Mouse (Mus musculus) MEL (cell line): Measurements from ENCODE around the gene Tubd1. TPM values are rescaled to one million over a fixed set of nuclear protein-coding genes. Genes with fewer than 3 reads are reported as not detected.

Experiments
- DNase-seq: peaks from one replicate; pipeline ENCODE4 v3.0.0; 2011; ENCODE audit warnings: low read depth, low spot score
- H3K27ac ChIP-seq: 2 replicates; pipeline ENCODE4 v1.5.1; 2012; ENCODE audit warnings: low read depth, mild to moderate bottlenecking, control low read depth, low read length, moderate library complexity; ENCODE audit not compliant: control insufficient read depth
- H3K27me3 ChIP-seq, 2 experiments: fragments of 150-350 bp in 1 of 2; sonication (generic) in 1 of 2; 2 replicates each; pipeline ENCODE4 v1.6.1; 2012; ENCODE audit warnings: low read length in 2 of 2, mild to moderate bottlenecking in 2 of 2, improper control_type of control experiment in 1 of 2, moderate library complexity in 1 of 2; ENCODE audit not compliant: insufficient read depth in 2 of 2, control insufficient read depth in 1 of 2
- H3K36me3 ChIP-seq, 2 experiments: 2 replicates each; pipeline ENCODE4 v1.6.1; 2012 to 2014; ENCODE audit warnings: low read length in 2 of 2, improper control_type of control experiment in 1 of 2, inconsistent platforms in 1 of 2, mild to moderate bottlenecking in 1 of 2; ENCODE audit not compliant: insufficient read depth in 2 of 2, control insufficient read depth in 1 of 2
- H3K4me1 ChIP-seq, 2 experiments: fragments of 150-350 bp in 1 of 2; sonication (generic) in 1 of 2; 2 replicates each; pipeline ENCODE4 v1.6.1; 2012; ENCODE audit warnings: low read length in 2 of 2, improper control_type of control experiment in 1 of 2, mild to moderate bottlenecking in 1 of 2; ENCODE audit not compliant: insufficient read depth in 2 of 2, control insufficient read depth in 1 of 2
- H3K4me3 ChIP-seq, 2 experiments: fragments of 150-350 bp in 1 of 2; sonication (generic) in 1 of 2; 2 replicates each; pipeline ENCODE4 v1.5.1; 2012; ENCODE audit warnings: low read depth in 2 of 2, low read length in 2 of 2, mild to moderate bottlenecking in 2 of 2, moderate library complexity in 2 of 2, control low read depth in 1 of 2, improper control_type of control experiment in 1 of 2; ENCODE audit not compliant: control insufficient read depth in 1 of 2, insufficient read depth in 1 of 2
- H3K79me2 ChIP-seq: 2 replicates; pipeline ENCODE4 v1.6.1; 2012; ENCODE audit warnings: mild to moderate bottlenecking, low read length, moderate library complexity; ENCODE audit not compliant: control insufficient read depth, poor library complexity, insufficient read depth
- H3K9ac ChIP-seq: 2 replicates; pipeline ENCODE4 v1.6.1; 2012; ENCODE audit warnings: low read depth, mild to moderate bottlenecking, control low read depth, low read length, moderate library complexity; ENCODE audit not compliant: control insufficient read depth, poor library complexity, severe bottlenecking
- H3K9me3 ChIP-seq: fragments of 150-350 bp; sonication (generic); replicated peaks from 2 replicates; pipeline ENCODE4 v1.6.1; 2012; ENCODE audit warnings: mild to moderate bottlenecking, low read length, improper control_type of control experiment, moderate library complexity; ENCODE audit not compliant: insufficient read depth
- BHLHE40 ChIP-seq: IDR thresholded peaks from 2 replicates; pipeline ENCODE4 v1.6.1; 2012; ENCODE audit warnings: low read depth, mild to moderate bottlenecking, inconsistent platforms, low read length, improper control_type of control experiment, borderline replicate concordance
- CHD1 ChIP-seq: IDR thresholded peaks from 2 replicates; pipeline ENCODE4 v1.6.1; 2012; ENCODE audit warnings: low read depth, mild to moderate bottlenecking, inconsistent platforms, low read length, improper control_type of control experiment
- CHD2 ChIP-seq: IDR thresholded peaks from 2 replicates; pipeline ENCODE4 v1.6.1; 2011; ENCODE audit warnings: low read length, improper control_type of control experiment
- CTCF ChIP-seq, 3 experiments: IDR thresholded peaks in 2 of 3; conservative IDR thresholded peaks in 1 of 3; 2 replicates each; pipeline ENCODE4 v1.5.1; 2011 to 2012; ENCODE audit warnings: low read length in 3 of 3, low read depth in 2 of 3, mild to moderate bottlenecking in 2 of 3, improper control_type of control experiment in 1 of 3, inconsistent platforms in 1 of 3, mixed read lengths in 1 of 3, moderate library complexity in 1 of 3; ENCODE audit not compliant: control insufficient read depth in 1 of 3, insufficient read depth in 1 of 3, poor library complexity in 1 of 3, severe bottlenecking in 1 of 3
- E2F4 ChIP-seq: IDR thresholded peaks from 2 replicates; pipeline ENCODE4 v1.6.1; 2011; ENCODE audit warnings: low read depth, low read length, improper control_type of control experiment, borderline replicate concordance
- ELF1 ChIP-seq: IDR thresholded peaks from 2 replicates; pipeline ENCODE4 v1.6.1; 2014; ENCODE audit warnings: low read depth, mild to moderate bottlenecking, inconsistent platforms, low read length, improper control_type of control experiment, moderate library complexity
- EP300 ChIP-seq, 2 experiments: IDR thresholded peaks; 2 replicates each; pipeline ENCODE4 v1.6.1; 2011; ENCODE audit warnings: improper control_type of control experiment in 2 of 2, low read length in 2 of 2, low read depth in 1 of 2, mild to moderate bottlenecking in 1 of 2
- ETS1 ChIP-seq: IDR thresholded peaks from 2 replicates; pipeline ENCODE4 v1.6.1; 2012; ENCODE audit warnings: low read depth, mild to moderate bottlenecking, inconsistent platforms, low read length, improper control_type of control experiment, moderate library complexity
- GATA1 ChIP-seq: IDR thresholded peaks from 2 replicates; pipeline ENCODE4 v1.6.1; 2011; ENCODE audit warnings: low read depth, low read length, improper control_type of control experiment
- HCFC1 ChIP-seq: IDR thresholded peaks from 2 replicates; pipeline ENCODE4 v1.6.1; 2012; ENCODE audit warnings: low read depth, mild to moderate bottlenecking, inconsistent platforms, low read length, improper control_type of control experiment, moderate library complexity
- JUND ChIP-seq: IDR thresholded peaks from 2 replicates; pipeline ENCODE4 v1.6.1; 2011; ENCODE audit warnings: low read depth, mild to moderate bottlenecking, improper control_type of control experiment, low read length
- KAT2A ChIP-seq: conservative IDR thresholded peaks from 2 replicates; pipeline ENCODE4 v1.6.1; 2012; ENCODE audit warnings: low read depth, low read length, improper control_type of control experiment, inconsistent platforms
- MAFK ChIP-seq: IDR thresholded peaks from 2 replicates; pipeline ENCODE4 v1.6.1; 2011; ENCODE audit warnings: low read depth, mild to moderate bottlenecking, low read length, improper control_type of control experiment, borderline replicate concordance
- MAX ChIP-seq: IDR thresholded peaks from 2 replicates; pipeline ENCODE4 v1.6.1; 2011; ENCODE audit warnings: low read length, improper control_type of control experiment
- MAZ ChIP-seq: IDR thresholded peaks from 2 replicates; pipeline ENCODE4 v1.6.1; 2012; ENCODE audit warnings: low read depth, mild to moderate bottlenecking, inconsistent platforms, low read length, improper control_type of control experiment
- MXI1 ChIP-seq: IDR thresholded peaks from 2 replicates; pipeline ENCODE4 v1.6.1; 2011; ENCODE audit warnings: mild to moderate bottlenecking, low read depth, low read length, improper control_type of control experiment
- MYC ChIP-seq: IDR thresholded peaks from 2 replicates; pipeline ENCODE4 v1.6.1; 2011; ENCODE audit warnings: low read depth, mild to moderate bottlenecking, low read length, improper control_type of control experiment, moderate library complexity
- NELFE ChIP-seq: IDR thresholded peaks from 2 replicates; pipeline ENCODE4 v1.6.1; 2011; ENCODE audit warnings: low read depth, low read length, improper control_type of control experiment
- NRF1 ChIP-seq: IDR thresholded peaks from 2 replicates; pipeline ENCODE4 v1.6.1; 2014; ENCODE audit warnings: low read depth, mild to moderate bottlenecking, inconsistent platforms, low read length, improper control_type of control experiment, moderate library complexity; ENCODE audit not compliant: poor library complexity, insufficient read depth, severe bottlenecking
- POLR2A ChIP-seq, 2 experiments: IDR thresholded peaks; 2 replicates each; pipeline ENCODE4 v1.6.1; 2011 to 2012; ENCODE audit warnings: low read length in 2 of 2, mild to moderate bottlenecking in 2 of 2, control low read depth in 1 of 2, improper control_type of control experiment in 1 of 2, low read depth in 1 of 2, moderate library complexity in 1 of 2; ENCODE audit not compliant: control insufficient read depth in 1 of 2, insufficient read depth in 1 of 2, poor library complexity in 1 of 2
- POLR2AphosphoS5 ChIP-seq: IDR thresholded peaks from 2 replicates; pipeline ENCODE4 v1.6.1; 2012; ENCODE audit warnings: low read depth, borderline replicate concordance, mild to moderate bottlenecking, inconsistent platforms, low read length, moderate library complexity, mixed read lengths
- RAD21 ChIP-seq: IDR thresholded peaks from 2 replicates; pipeline ENCODE4 v1.6.1; 2011; ENCODE audit warnings: mild to moderate bottlenecking, low read depth, low read length, improper control_type of control experiment
- RCOR1 ChIP-seq: IDR thresholded peaks from 2 replicates; pipeline ENCODE4 v1.6.1; 2012; ENCODE audit warnings: low read depth, mild to moderate bottlenecking, inconsistent platforms, low read length, improper control_type of control experiment
- SIN3A ChIP-seq: IDR thresholded peaks from 2 replicates; pipeline ENCODE4 v1.6.1; 2012; ENCODE audit warnings: low read length, improper control_type of control experiment, inconsistent platforms
- TBP ChIP-seq: IDR thresholded peaks from 2 replicates; pipeline ENCODE4 v1.8.0; 2011; ENCODE audit warnings: low read depth, low read length, improper control_type of control experiment
- TCF12 ChIP-seq: IDR thresholded peaks from 2 replicates; pipeline ENCODE4 v1.6.1; 2014; ENCODE audit warnings: low read depth, mild to moderate bottlenecking, inconsistent platforms, low read length, improper control_type of control experiment, moderate library complexity
- USF1 ChIP-seq: IDR thresholded peaks from 2 replicates; pipeline ENCODE4 v1.6.1; 2014; ENCODE audit warnings: low read depth, mild to moderate bottlenecking, inconsistent platforms, low read length, improper control_type of control experiment, moderate library complexity
- ZC3H11A ChIP-seq: IDR thresholded peaks from 2 replicates; pipeline ENCODE4 v1.6.1; 2012; ENCODE audit warnings: low read depth, mild to moderate bottlenecking, inconsistent platforms, low read length, improper control_type of control experiment
- ZKSCAN1 ChIP-seq: IDR thresholded peaks from 2 replicates; pipeline ENCODE4 v1.6.1; 2012; ENCODE audit warnings: low read depth, mild to moderate bottlenecking, inconsistent platforms, low read length, improper control_type of control experiment, moderate library complexity
- ZMIZ1 ChIP-seq: IDR thresholded peaks from 2 replicates; pipeline ENCODE4 v1.6.1; 2012; ENCODE audit warnings: low read depth, mild to moderate bottlenecking, inconsistent platforms, low read length, improper control_type of control experiment, moderate library complexity
- polyA plus RNA-seq, 2 experiments: library from polyadenylated mRNA; stranded (reverse) in 1 of 2; unstranded in 1 of 2; fragments of >175 nt in 1 of 2; fragments of >200 nt in 1 of 2; gene quantifications; 2 replicates each; pipeline versions ENCODE4 v1.2.1 to v1.2.4; 2012; ENCODE audit warnings: low replicate concordance in 2 of 2, low read depth in 1 of 2; ENCODE audit not compliant: insufficient read length in 2 of 2, insufficient read depth in 1 of 2, missing spikeins in 1 of 2
- total RNA-seq: library from RNA; depleted of rRNA; stranded (reverse); fragments of 300-350 nt; gene quantifications from 2 replicates; pipeline ENCODE4 v1.2.3, GENCODE M21; 2012

The Tubd1 gene
- total and polyA plus RNA-seq, 3 experiments: 14.4 to 23.4 TPM; not detected in 1

DNA sequence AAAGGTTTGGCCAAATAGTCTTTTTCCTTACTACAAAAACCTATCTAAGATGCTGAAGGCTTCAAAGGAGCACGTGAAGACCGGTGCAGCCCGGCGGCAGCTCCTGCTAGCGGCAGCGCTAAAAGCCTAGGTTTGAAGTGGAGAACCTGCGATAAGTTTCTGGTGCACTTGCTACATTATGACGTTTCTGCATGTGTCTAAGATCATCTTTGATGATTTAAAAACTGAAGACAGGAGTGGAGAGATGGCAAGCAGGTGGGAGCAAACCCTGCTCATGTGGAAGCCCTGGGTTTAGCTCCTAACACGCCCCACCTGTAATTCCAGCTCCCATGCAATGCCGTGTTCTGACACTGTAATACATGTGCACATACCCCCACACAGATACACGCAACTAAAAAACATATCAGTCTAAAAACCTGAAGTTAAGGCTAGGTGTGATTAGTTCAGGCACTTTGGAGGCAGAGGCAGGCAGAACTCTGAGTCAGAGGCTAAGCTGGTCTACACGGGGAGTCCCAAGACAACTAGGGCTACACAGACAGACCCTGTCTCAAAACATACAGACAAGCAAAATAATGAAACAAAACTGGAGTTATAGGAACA lies 37.3 kb downstream of the Tubd1 start:
- Histone ChIP-seq H3K4me1 (peaks cover 11 to 31% of the 10 kb centered on the region in 2 experiments), H3K4me3 (peak overlapping the region; percentile 69 to 74), H3K27me3 (no peaks in the 10 kb centered on the region), H3K36me3 (peaks cover 4 to 34% of the 10 kb centered on the region in 2 experiments; a peak in 3 of 4 replicates), H3K27ac (peak overlapping the region; percentile 96), H3K9me3 (no peaks in the 10 kb centered on the region), H3K9ac (peak overlapping the region; percentile 88), H3K79me2 (peaks cover 35% of the 10 kb centered on the region)
- peak; percentile 89 for DNase-seq
- TF ChIP-seq MAFK: no peak
- no peak for TF ChIP-seq NRF1
- no peak for TF ChIP-seq ZC3H11A
- TF ChIP-seq TBP: peak; percentile 79; the same call in 1 of the 2 replicates
- peak; percentile 10; the same call in 1 of the 2 replicates for TF ChIP-seq CHD2
- peak in 2 of 3 experiments; percentile 9 to 35; a peak in 3 of 6 replicates for TF ChIP-seq CTCF (IDR thresholded peaks at IDR 0.05 in 2 of 3, conservative IDR thresholded peaks at IDR 0.05 in 1 of 3; ENCODE audit: control insufficient read depth in 1 of 3, insufficient read depth in 1 of 3, low read depth in 2 of 3, low read length in 3 of 3, poor library complexity in 1 of 3, severe bottlenecking in 1 of 3)
- TF ChIP-seq E2F4: peak; percentile 49; the same call in 1 of the 2 replicates
- TF ChIP-seq ZMIZ1: no peak; the same call in none of the 2 replicates
- peak; percentile 35; the same call in 1 of the 2 replicates for TF ChIP-seq HCFC1
- TF ChIP-seq JUND: no peak
- TF ChIP-seq POLR2AphosphoS5: peak; percentile 63; the same call in 1 of the 2 replicates
- TF ChIP-seq MXI1: peak; percentile 83
- peak; percentile 77 for TF ChIP-seq MYC
- no peak for TF ChIP-seq TCF12
- TF ChIP-seq MAZ: no peak
- peak; percentile 75 for TF ChIP-seq SIN3A
- peak; percentile 32; the same call in 1 of the 2 replicates for TF ChIP-seq KAT2A
- peak; percentile 33; the same call in 1 of the 2 replicates for TF ChIP-seq GATA1
- TF ChIP-seq ZKSCAN1: 0 out of 2 replicates have a peak, but pooled peaks have one; percentile 41
- no peak for TF ChIP-seq RAD21
- TF ChIP-seq MAX: peak; percentile 76
- TF ChIP-seq NELFE: peak; percentile 44; the same call in 1 of the 2 replicates
- TF ChIP-seq ETS1: peak; percentile 69
- 0 out of 2 replicates have a peak, but pooled peaks have one; percentile 87 for TF ChIP-seq CHD1
- peak; percentile 65 for TF ChIP-seq USF1
- TF ChIP-seq BHLHE40: peak; percentile 86
- peak; percentile 49; the same call in 1 of the 2 replicates for TF ChIP-seq RCOR1
- peak in 1 of 2 experiments; percentile 76; a peak in 2 of 4 replicates for TF ChIP-seq POLR2A (IDR thresholded peaks at IDR 0.05; ENCODE audit: control insufficient read depth in 1 of 2, insufficient read depth in 1 of 2, low read depth in 1 of 2, low read length in 2 of 2, poor library complexity in 1 of 2)
- TF ChIP-seq ELF1: no peak
- peak in 1 of 2 experiments; percentile 44; a peak in 2 of 4 replicates for TF ChIP-seq EP300 (IDR thresholded peaks at IDR 0.05; ENCODE audit: low read depth in 1 of 2, low read length in 2 of 2)
